Mouse (Mus musculus): Measurements from ENCODE around the gene Prkcb. TPM values are rescaled to one million over a fixed set of nuclear protein-coding genes. Genes with fewer than 3 reads are reported as not detected.

The Prkcb gene
- total RNA-seq, 2 experiments from 2014 or later, result 365 to 390 TPM

GRCm38 (mm10) chr7:122395159-122395975, 106.8 kb downstream of the Prkcb start:
- intact Hi-C loops (cut with DNase I), result no loop called here

GRCm38 (mm10) chr7:122395976-122396315, 107.4 kb downstream of the Prkcb start:
- intact Hi-C loops (cut with DNase I), result no loop called here
- no peak for DNase-seq

More at GRCm38 (mm10) chr7:122395159-122395975, 106.8 kb downstream of the Prkcb start:
- no peak for DNase-seq

- intact Hi-C loops (cut with DNase I), result no loop called here
- DNase-seq, result no peak
These were observed 109.1 kb downstream of the Prkcb start for GRCm38 (mm10) chr7:122397699-122398098.

DNA sequence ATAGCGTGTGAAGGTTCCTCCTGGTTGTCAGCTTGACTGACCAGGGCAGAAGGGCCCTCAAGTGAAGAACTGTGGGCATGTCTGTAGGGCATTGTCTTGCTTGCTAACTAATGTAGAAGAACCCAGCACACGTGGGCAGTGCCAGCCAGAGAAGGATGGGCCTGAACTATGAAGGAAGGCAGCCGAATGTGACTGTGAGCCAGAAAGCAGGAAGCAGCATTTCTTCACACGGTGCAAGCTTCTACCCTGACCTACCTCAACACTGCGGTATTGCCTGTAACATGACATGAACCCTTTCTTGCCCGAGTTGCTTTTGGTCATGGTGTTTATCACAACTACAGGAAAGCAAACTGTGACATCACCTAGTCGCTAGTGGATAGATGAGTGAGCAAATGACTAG, 113.5 kb downstream of the Prkcb start:
- DNase-seq, result no peak
- intact Hi-C loops (cut with DNase I), result no loop called here

GRCm38 (mm10) chr7:122403343-122403742, 114.8 kb downstream of the Prkcb start:
- no peak for DNase-seq
- intact Hi-C loops (cut with DNase I), result no loop called here

DNA sequence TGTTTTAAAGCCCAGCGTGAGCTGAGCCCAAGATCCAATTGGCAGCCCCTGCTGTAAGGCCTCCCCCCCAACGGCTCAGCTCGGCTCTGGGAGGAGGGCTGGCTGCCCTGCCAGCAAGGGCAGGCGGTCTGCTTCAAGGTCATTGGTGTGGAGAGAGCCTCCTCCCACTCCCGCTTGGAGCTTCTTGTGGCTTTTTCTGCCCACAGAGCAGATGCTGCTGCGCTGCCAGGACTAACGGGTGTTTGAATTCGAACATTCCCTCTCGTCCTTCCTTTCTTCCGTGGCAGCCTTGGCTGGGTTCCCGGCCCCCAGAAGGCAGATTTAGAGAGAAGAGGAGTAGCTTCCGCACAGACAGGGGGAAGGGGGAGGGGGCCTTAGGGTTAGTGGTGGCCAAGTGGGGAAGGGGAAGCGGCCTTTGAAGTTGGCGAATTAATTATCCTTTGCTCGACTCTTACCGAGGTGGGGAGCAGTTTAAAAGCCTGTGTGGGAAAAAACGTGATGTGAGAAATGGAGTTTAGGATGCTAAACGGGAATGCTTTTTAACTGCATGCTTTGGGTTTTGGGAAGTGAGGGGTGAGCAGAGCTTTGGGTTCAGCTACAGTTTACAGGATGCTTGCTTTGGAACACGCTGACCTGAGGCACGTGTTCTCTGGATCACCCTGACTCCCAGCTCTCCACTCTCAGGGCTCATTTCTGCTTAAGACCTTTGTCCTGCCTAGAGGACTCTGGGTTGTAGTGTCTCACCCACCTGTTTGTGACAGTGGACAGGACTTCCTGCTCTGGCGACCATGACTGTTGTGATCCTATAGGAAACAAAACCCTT, 116.2 kb downstream of the Prkcb start:
- intact Hi-C loops (cut with DNase I), result no loop called here
- DNase-seq, result peak; percentile 98

- intact Hi-C loops (cut with DNase I), result no loop called here
- no peak for DNase-seq
These were observed 118.1 kb downstream of the Prkcb start for GRCm38 (mm10) chr7:122406625-122407024.

- intact Hi-C loops (cut with DNase I), result no loop called here
These were observed 121.4 kb downstream of the Prkcb start for GRCm38 (mm10) chr7:122409945-122410344.

DNA sequence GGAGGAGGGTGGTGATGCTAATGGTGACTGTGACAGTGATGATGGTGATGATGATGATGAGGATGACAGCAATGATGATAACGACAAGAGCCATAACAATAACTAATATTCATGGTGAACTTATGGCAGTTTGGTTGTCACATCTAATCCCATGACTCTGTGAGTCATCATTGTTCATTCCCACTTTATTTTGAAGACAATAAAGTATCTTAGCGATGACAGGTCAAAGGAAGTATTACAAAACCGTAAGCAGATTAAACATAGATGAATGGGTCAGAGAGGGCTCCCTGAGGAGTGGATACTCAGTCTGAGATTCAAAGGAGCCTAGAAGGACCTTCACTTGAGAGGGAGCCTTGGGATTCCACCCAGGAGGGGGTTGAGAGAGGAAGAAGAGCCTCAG, 122.3 kb downstream of the Prkcb start:
- intact Hi-C loops (cut with DNase I), result no loop called here
- no peak for DNase-seq

More at GRCm38 (mm10) chr7:122409945-122410344, 121.4 kb downstream of the Prkcb start:
- no peak for DNase-seq

- no peak for DNase-seq
- intact Hi-C loops (cut with DNase I), result no loop called here
These were observed 124.7 kb downstream of the Prkcb start for GRCm38 (mm10) chr7:122413231-122413630.

- no peak for DNase-seq
- intact Hi-C loops (cut with DNase I), result no loop called here
These were observed 125.6 kb downstream of the Prkcb start for GRCm38 (mm10) chr7:122414146-122414545.

- intact Hi-C loops (cut with DNase I), result no loop called here
- no peak for DNase-seq
These were observed 126.1 kb downstream of the Prkcb start for GRCm38 (mm10) chr7:122414608-122415007.

DNA sequence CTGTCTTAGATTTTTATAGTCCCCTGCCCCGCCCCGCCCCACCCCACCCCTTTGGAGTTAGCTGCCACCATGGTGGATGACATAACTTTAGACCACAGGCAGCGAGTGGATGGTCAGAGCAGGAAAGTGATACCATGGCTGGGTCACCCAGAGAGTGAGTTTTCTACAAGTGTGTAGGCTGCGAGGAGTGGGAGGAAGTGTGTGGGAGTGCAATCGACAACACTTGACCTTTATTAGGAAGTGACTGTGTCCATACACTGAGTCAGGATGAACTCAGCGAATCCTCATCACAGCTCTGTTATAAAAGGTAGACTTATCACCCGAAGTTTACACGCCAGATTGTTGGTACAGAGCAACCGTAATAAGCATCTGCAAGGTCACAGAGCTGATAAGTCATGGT, 126.8 kb downstream of the Prkcb start:
- intact Hi-C loops (cut with DNase I), result no loop called here
- DNase-seq, result no peak

DNA sequence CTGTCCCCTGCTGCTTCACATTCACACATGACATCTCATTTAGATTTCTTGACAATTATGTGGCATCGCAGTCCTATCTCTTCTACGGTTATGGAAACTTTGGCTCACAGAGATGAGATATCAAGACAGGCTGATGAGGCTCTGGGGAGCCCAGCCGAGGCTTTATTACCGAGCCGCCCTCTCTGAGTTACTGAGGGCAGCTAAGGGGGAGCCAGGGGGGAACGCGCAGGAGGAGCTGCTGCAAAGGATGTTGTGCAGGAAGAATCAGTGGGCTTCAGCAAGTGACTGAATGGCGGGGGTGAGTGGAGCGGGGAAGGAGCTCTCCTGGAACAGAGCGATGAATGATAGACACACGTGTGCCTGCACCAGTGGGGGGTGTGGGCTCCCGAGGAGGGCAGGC, 127.4 kb downstream of the Prkcb start:
- DNase-seq, result no peak
- intact Hi-C loops (cut with DNase I), result no loop called here

DNA sequence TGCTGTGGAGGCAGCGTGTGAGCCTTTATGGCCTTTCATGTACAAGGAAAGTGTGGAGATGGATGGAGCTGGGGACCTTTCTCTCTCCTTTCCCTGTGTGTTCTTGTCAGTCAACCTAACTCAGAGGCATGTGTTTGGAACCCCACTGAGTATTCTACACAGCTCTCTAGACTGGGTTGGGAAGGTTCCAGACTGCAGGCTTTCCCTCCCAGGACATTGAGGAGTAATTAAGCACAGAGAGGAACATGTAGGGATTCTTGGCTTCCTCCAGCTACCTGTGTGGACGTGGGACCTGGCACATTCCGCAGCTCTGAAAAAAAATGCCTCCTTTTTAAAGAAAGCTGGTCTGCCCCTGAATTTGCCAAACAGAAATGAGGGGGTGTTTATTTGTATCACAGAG, 130.0 kb downstream of the Prkcb start:
- intact Hi-C loops (cut with DNase I), result no loop called here

DNA sequence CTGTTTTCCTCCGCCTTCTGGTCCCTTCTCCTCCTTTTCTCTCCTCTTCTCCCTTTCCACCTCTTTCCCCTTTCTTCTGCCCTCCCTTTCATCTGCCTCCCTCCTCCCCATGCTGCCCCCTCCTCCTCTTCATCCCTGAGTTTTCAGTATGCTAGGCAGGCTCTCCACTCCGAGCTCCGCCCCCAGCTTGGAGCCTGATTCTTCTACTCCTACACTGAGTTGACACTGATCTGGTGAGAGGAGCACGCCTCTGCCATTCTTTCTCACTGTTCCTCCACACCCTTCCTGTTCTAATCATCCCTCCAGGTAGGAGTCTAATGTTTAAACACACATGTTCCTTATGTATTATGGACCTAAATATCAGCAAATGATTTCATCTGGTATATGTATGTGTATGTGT, 135.3 kb downstream of the Prkcb start:
- no peak for DNase-seq
- intact Hi-C loops (cut with DNase I), result no loop called here

More for the DNA sequence above, 130.0 kb downstream of the Prkcb start:
- DNase-seq, result no peak

DNA sequence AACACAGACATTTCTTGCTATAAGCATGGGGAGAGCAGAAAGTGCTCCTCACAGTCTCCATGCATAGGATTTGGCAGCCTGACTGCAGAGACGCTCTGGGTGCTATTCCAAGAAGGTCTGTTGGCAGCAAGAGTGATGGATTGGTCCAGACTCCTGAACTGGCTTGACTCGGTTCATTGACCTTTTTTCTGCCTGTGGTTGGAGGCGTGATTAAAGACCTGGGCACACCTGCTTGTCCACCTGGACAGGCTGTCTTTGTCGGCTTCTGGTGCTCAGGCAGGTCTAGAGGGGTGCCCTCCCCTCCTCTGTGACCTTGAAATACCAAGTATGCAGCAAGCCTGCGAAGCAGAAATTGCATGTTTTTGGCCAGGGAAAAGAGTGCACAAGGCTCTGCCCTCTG, 140.6 kb downstream of the Prkcb start:
- intact Hi-C loops (cut with DNase I), result no loop called here
- DNase-seq, result peak; percentile 53

DNA sequence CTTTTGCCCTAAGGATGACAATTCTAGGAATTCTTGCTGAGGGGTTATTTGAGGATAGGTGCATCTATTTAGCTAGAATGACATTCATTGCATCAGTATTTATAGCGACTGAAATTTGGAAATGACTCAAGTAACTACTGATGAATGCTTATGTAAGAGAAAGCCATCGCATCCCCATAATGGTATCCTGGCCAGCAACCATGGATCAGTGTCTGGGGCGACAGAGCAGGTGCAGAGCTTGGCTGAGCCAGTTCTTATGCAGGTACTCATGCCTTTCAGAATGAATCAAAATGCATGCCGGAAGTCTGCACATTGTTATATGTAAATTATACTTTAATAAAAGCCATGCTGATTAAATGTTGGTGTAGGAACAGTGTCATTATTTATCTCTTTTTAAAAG, 143.8 kb downstream of the Prkcb start:
- intact Hi-C loops (cut with DNase I), result no loop called here
- DNase-seq, result no peak

- DNase-seq, result no peak
- intact Hi-C loops (cut with DNase I), result no loop called here
These were observed 144.8 kb downstream of the Prkcb start for GRCm38 (mm10) chr7:122433377-122433776.

GRCm38 (mm10) chr7:122434941-122435340, 146.4 kb downstream of the Prkcb start:
- DNase-seq, result no peak
- intact Hi-C loops (cut with DNase I), result no loop called here

GRCm38 (mm10) chr7:122435561-122435960, 147.0 kb downstream of the Prkcb start:
- peak; percentile 24 for DNase-seq

GRCm38 (mm10) chr7:122437390-122437789, 148.8 kb downstream of the Prkcb start:
- intact Hi-C loops (cut with DNase I), result no loop called here

More at GRCm38 (mm10) chr7:122435561-122435960, 147.0 kb downstream of the Prkcb start:
- intact Hi-C loops (cut with DNase I), result no loop called here

More at GRCm38 (mm10) chr7:122437390-122437789, 148.8 kb downstream of the Prkcb start:
- DNase-seq, result no peak

Measured in left cerebral cortex, postnatal 4 days (tissue).